Mouse (Mus musculus): ENCODE measurements at regions not wholly inside any gene's neighbourhood (a gene's known extent, or its start where the extent isn't known, plus 50 kb on each side); places are given as distances from the start of the nearest gene placed in this dataset.
"Not testable (repeated sequence)": the region's sequence is repeated elsewhere in the genome, so short reads cannot be mapped to it uniquely, and the experiment has no call there.

DNA sequence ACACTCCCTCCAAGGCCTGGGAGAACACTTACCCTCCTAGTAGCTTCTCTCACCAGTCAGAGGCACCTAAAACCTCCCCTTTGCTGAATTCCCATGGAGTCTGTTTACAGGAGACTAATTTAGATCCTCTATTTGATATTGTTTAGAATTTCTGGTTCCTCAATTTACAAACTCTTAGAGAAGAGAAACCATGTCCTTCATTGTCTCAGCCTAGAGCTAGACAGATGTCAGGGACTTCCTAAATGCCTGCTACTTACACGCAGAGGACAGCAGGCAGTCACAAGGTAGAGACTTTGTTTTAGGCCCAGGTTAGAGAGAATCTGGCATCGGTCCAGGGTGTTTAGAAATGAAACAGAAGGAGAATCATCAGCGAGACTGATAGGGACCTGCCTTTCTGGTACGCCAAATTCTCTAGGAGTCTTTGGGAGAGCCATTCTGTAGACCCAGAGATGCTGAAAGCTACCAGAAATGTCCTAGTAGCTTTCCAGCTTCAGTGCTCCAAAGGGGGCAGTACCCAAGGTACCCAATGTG lies 238.3 kb upstream of the Jarid2 start:
- in situ Hi-C loops (cut with MboI, MseI) = no loop called here

- in situ Hi-C loops (cut with MboI, MseI) = no loop called here
Measured at GRCm38 (mm10) chr13:44493884-44494283, 235.4 kb upstream of the Jarid2 start.

DNA sequence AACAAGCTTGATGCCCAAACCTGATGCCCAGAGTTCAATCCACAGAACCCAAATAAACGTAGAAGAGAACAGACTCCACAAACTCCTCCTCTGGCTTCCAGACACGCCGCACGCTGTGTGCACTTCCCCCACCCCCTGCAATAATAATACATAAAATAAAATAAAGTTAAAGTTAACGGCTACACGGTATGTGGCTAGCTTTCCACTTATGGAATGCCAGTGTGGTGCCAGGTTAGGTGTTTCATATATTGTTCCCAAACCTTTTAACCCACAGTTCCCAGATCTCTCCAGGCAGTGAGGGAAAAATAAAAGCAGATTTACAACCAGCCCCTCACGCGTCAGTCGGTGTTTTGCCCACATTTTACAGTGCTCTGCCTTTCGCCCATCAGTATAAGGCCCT lies 233.8 kb upstream of the Jarid2 start:
- in situ Hi-C loops (cut with MboI, MseI) = no loop called here

DNA sequence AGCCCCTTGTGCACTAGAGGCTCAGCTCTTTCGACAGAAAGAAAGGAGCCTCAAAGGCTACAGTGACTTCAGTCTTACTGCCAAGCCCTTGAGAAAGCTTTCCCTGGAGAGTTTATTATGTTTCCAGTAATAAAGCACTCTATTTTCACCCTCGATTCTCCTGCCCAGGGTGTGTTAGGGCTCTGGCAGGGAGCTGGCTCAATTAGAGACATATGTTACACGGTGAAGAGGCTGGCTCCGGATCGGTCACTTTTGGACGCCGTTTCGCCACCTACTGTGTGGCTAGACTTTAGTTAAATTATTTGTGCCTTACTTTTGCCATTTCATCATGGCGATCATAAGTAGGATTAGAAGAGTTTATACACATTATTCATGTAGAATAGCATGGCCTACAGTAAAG lies 232.7 kb upstream of the Jarid2 start:
- in situ Hi-C loops (cut with MboI, MseI) = no loop called here

DNA sequence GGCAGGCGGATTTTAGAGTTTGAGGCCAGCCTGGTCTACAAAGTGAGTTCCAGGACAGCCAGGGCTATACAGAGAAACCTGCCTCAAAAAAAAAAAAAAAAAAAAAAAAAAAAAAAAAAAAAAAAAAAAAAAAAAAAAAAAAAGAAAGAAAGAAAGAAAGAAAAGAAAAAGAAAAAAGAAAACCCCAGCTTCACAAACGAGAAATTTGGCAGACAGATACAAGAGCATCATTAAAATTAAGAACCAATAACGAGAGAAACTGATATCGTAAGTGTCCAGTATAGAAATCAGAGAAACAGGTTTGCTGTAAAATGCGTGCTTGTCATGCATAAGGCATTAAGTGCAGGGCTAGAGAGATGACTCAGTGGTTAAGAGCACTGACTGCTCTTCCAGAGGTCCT lies 228.4 kb upstream of the Jarid2 start:
- in situ Hi-C loops (cut with MboI, MseI) = not testable (repeated sequence)

DNA sequence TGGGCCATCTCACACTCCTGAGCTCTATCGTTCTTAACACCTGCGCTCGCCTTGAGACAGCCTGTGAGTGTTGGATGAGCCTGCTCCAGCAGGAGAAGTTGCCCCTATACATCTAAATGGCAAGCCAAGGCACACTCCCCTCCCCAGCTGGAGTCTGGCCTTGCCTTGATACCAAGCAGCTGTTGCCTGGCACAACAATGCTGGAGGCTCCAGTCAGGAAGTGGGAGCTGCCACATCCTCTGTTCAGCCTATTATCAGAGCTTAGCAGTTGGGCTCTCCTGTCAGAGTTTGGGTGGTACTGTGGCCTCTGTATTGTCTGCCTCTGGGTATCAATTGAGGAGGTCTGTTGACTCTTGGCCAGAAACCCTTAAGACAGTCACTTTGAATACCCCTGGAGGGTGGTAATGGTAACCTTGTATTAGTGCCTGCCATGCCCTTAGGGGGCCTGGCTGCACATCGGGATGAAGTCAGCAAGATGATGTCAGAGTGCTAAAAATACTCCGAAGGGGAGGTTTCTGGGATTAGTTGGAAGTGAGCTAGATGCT lies 227.4 kb upstream of the Jarid2 start:
- in situ Hi-C loops (cut with MboI, MseI) = no loop called here

- in situ Hi-C loops (cut with MboI, MseI) = no loop called here
Measured at GRCm38 (mm10) chr13:44502612-44503256, 226.5 kb upstream of the Jarid2 start.

DNA sequence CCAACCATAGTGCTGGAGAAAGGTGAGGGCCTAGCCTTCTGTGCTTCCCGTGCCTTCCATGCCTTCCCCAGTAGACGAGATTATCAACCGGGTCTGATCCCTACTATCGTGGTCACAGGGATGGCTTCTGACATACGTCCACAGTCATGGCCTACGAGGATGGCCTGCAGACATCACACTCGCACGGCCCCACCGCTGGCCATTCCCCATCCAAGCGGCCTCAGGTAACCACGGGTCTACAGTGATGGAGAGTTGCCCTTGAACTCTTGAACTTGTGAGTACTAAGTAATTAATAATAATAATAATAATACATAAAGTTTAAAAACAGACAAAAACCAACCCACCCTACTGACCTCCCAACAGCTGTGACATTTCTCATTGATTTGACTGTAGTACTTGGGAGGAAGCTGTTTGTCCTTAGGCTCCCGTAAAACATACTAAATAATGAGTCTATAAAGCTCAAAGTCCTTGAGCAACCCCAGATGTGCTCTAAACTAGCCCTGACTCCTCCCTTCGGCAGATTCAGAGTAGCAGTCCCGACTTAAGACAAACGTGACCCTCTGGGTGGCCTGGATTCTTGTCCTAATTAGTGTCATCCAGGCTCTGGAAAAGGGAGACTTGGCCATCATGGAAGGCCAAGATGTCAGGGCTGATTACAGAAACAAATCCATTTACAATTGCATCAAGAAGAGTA lies 225.9 kb upstream of the Jarid2 start:
- in situ Hi-C loops (cut with MboI, MseI) = no loop called here

GRCm38 (mm10) chr13:44504455-44504854 lies 224.8 kb upstream of the Jarid2 start:
- in situ Hi-C loops (cut with MboI, MseI) = no loop called here

GRCm38 (mm10) chr13:44506975-44507374 lies 222.3 kb upstream of the Jarid2 start:
- in situ Hi-C loops (cut with MboI, MseI) = no loop called here

GRCm38 (mm10) chr13:44509526-44510159 lies 219.6 kb upstream of the Jarid2 start:
- in situ Hi-C loops (cut with MboI, MseI) = no loop called here

DNA sequence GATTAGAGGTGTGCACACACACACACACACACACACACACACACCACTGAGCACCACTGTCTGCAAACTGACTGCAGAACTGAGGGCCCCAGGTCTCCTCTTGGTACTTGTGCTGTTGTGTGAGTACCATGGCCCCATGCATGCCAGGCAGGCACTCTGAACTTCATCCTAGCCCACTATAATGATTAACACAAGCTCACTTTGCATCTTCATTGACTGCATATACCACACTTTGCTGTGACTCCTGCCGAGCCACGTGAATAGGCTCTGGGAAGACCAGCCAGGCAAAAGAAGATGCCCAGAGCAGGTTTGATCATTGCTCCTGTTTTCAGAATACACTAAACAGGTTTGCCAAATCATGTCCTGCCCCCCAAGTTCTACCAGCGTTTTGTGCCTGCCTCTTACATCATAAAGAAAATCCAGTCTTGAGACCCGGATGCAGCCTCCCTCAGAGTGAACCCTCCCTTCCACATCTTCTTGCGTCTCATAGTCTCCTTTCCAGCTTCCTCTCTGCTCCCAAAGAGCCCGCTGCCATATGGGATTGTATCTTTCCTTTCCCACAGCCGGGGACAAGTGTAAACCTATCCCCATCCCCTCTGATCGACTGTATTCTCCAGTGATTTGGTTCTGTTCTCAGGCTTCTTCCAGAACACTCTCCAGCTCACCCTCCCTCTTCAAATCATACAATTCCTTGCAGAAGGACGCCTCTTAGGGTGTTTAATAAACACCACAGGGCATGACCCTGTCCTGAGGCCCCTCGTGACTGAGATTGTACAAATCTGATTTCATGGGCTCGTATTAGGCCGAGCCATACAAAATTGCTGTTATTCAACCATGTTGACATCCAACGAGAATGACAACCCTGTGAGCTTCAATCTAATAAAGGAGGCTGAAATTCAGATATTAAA lies 215.6 kb upstream of the Jarid2 start:
- in situ Hi-C loops (cut with MboI, MseI) = no loop called here

GRCm38 (mm10) chr13:44514636-44515158 lies 214.6 kb upstream of the Jarid2 start:
- in situ Hi-C loops (cut with MboI, MseI) = no loop called here

DNA sequence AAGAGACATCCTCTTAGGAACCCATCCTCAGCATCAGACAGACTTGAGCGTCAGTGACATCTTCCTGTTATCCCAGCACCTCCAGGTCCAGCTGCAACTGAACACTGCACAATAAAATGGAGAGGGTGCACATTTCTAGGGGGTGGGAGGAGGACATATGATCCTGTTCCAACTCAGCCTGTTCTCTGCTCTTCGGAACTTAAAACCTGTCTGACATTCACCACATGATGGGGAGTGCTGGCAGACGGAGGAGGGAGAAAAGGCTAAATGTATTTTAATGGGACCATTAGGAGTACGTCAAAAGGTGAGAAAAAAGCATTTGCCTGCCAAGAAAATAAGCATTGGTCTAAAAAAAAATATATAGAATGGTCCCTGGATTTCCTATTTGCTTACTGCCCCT lies 212.4 kb upstream of the Jarid2 start:
- in situ Hi-C loops (cut with MboI, MseI) = no loop called here

DNA sequence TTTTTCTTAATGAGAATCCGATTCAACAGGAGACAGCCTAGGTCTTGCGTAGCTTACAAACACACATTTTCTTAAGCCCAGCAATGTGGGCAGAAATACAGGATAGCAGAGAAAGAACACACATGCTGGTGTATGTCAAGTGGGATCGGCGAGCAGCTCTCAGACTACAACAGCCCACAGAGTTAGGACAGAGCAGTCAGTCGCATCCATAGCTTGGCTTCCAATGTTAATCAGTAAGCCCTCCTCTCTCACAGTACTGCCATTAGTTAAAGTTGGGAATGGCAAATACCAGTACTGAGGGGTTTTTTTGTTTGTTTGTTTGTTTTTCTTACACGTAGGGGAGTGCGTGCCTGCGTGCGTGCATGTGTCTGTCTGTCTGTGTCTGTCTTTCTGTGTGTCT lies 212.0 kb upstream of the Jarid2 start:
- in situ Hi-C loops (cut with MboI, MseI) = no loop called here

DNA sequence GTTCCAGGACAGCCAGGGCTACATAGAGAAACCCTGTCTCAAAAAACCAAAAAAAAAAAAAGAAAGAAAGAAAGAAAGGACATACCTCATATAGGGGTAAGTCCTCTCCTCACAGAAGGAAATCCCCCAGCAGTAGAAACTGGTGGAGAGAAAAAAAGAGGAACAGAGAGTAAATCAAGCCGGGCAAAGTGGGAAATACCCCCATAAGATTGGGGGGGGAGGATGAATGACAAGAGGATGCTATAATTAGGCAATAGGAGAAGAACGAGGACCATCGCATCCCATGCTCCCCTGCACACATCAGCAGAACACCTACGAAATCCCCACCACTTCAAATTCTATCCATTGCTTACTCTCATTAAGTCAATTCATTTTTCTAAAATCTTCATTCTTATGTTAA lies 211.1 kb upstream of the Jarid2 start:
- in situ Hi-C loops (cut with MboI, MseI) = no loop called here

- in situ Hi-C loops (cut with MboI, MseI) = no loop called here
Measured at GRCm38 (mm10) chr13:44523516-44523915, 205.8 kb upstream of the Jarid2 start.

DNA sequence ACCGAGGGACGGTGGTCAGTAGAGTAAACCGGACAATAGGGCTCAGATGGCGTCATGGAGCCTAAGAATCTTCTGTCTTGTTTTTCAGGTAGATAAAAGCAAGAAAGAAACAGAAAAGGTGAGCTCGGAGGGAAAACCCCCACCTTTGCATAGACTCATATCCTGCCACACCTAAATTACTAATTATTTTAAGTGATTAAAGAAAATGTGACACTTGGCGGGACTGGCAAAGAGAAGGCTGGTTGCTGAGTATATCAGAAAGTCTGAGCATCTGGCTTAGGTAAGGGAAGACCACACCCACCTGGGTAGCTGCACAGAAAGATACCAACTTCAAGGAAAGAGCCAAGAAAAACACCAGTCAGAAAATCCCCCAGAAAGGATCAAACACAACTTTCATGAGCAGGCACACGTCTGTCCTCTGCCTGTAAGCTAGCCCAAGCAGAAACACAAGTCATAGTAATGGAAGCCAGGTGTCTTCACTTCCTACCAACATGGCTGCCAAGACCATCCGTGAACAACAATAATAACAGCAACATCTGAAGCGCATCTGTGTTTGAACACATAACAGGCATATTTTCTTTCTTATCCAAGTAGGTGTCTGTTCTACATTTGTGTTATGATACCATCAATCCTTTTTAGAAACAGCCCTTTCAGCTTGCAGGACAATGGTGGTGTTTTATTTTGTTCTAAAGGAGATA lies 198.3 kb upstream of the Jarid2 start:
- in situ Hi-C loops (cut with MboI, MseI) = no loop called here

DNA sequence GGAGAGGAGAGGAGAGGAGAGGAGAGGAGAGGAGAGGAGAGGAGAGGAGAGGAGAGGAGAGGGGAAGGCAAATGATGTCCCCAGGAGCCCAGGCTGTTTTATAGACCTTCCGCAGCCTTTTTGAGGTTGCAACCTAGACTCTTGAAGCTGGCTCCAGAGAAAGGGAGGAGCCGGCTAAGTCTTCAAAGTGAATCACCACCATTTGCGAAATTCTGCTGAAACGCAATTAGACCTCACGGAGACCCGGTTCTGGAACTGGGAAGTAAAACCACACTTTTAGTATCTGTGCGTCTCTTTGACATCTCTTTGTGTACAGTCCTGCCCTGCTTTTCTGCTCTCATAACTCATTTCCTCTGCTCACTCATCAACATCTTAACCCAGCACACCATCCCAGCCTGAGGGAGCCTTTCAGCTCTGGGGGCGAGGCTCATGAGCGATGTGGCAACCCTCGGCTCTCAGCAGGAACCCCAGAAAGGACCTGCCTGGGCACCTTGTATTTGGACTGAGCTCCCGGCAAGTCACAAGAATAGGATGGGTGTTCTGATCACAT lies 196.6 kb upstream of the Jarid2 start:
- in situ Hi-C loops (cut with MboI, MseI) = no loop called here

DNA sequence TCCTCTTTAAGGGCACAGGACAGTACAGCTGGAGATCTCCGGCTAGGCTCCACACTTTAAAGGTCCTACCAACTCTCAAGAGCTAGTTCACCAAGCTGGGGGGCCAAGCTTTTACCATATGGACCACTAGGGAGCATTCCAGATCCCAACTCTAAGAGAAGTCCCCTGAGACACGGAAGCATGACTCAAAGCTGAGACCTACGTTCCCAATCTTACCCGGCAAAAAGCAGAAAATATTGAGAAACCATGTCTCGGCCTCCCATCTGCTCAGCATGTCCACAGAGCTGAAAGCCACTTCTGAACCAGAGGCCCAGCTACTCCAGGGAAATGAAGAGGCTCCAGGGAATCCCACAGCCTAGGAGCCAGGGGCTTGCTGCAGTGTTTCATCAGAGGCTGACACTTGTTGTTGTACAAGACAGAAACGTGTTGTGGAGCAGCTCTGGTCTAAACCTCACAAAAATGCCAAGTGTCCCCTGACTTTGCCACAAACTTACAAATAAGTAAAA lies 194.6 kb upstream of the Jarid2 start:
- in situ Hi-C loops (cut with MboI, MseI) = no loop called here

Measured in T-helper 17 cell (primary cell).